Mouse (Mus musculus): ENCODE measurements at regions not wholly inside any gene's neighbourhood (a gene's known extent, or its start where the extent isn't known, plus 50 kb on each side); places are given as distances from the start of the nearest gene placed in this dataset.

- in situ Hi-C loops (cut with MboI), result no loop called here
Measured at GRCm38 (mm10) chr10:117515039-117515438, 114.3 kb upstream of the Cpm start.

GRCm38 (mm10) chr10:117513925-117514546 lies 115.3 kb upstream of the Cpm start:
- in situ Hi-C loops (cut with MboI), result no loop called here

- in situ Hi-C loops (cut with MboI), result no loop called here
Measured at GRCm38 (mm10) chr10:117512424-117513257, 116.7 kb upstream of the Cpm start.

GRCm38 (mm10) chr10:117511483-117512406 lies 117.6 kb upstream of the Cpm start:
- in situ Hi-C loops (cut with MboI), result no loop called here

DNA sequence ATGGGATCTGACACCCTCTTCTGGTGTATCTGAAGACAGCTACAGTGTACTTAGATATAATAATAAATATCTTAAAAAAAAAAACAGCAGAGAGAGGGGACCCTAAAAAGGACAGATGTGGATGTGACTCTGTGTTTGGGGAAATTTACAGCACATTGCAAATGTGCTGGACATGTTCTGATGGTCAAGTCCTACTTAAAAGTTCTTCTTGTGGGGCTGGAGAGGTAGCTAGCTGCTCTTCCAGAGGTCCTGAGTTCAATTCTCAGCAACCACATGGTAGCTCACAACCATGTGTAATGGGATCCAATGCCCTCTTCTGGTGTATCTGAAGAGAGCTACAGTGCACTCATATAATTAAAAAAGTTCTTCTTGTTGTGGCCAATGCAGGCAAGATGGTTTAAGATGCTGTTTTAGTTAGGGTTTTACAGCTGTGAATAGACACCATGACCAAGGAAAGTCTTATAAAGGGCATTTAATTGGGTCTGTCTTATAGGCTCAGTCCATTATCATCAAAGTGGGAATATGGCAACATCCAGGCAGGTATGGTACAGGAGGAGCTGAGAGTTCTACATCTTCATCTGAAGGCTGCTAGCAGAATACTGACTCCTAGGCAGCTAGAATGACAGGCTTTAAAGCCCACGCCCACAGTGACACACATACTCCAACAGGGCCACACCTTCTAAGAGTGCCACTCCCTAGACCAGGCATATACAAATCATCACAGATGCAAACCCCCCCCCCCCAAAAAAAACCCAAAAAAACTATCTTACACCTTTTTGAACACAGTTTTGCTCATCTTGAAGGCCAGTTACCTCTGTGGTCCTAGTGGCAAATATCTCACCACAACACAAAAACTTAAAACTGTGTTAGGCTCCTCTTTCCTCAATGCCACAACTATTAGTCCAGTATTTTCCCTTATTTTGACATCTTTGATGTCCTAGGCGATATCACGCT lies 118.5 kb upstream of the Cpm start:
- in situ Hi-C loops (cut with MboI), result no loop called here

DNA sequence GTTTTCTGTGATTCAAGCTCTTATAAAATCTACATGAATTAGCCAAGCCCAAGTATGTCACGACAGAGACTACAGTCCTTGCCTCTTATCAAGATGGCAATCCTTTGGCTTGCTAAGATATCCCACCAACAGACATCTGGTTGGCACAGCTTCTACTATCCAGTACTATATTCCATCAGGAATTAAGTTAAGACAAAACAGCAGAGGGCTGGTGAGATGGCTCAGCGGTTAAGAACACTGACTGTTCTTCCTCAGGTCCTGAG lies 119.1 kb upstream of the Cpm start:
- in situ Hi-C loops (cut with MboI), result no loop called here

GRCm38 (mm10) chr10:117509431-117510223 lies 119.7 kb upstream of the Cpm start:
- in situ Hi-C loops (cut with MboI), result no loop called here

DNA sequence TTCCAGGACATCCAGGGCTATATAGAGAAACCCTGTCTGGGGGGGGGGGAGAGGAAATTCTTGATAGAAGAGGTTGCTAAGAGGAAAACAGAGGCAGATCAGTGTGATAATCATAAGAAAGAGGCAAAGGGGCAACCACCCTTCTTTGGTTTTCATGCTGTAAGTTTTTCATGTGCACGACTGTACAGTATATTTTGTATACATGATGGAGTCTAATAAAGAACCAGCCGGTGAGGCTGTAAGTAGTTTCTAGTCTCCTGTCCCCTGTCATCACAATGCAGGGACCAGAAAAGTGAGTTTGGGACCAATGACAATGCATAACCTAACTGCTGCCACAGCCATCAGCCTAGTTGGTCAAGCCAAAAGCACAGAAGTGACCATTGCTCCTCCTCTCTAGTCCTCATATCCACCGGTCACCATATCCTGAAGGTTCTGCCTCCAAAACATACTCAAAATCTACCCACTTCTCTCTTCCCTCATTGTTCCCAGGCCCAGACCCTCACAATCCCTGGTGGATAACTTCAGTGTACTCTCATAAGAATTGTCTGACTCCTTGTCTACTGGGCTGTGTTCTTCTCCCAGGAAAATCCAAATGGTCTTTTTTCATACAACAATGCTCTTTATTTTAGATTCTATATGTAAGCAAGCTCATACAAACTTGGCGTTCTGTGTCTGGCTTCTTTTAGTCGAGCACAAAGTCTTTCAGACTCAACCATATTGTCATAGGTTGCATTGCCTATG lies 122.9 kb upstream of the Cpm start:
- in situ Hi-C loops (cut with MboI), result no loop called here

DNA sequence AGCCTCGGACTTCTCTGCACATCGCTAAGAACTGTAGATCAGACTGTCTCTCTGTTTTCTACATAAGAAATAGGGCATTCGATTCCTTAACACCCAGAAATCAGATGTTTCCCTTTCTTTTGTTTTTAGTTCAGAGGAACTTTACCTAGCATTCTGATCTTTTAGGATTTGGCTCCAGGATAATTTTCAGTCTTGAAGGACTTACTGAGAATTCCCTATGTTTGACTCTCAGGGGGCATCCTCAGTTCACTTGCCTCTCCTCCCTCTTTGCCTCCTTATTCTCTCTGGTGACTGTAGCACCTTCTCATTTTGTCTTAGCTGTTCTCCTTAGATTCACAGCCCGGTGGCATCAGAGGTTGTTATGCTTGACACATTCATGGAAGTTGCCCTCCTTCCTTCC lies 123.8 kb upstream of the Cpm start:
- in situ Hi-C loops (cut with MboI), result no loop called here

DNA sequence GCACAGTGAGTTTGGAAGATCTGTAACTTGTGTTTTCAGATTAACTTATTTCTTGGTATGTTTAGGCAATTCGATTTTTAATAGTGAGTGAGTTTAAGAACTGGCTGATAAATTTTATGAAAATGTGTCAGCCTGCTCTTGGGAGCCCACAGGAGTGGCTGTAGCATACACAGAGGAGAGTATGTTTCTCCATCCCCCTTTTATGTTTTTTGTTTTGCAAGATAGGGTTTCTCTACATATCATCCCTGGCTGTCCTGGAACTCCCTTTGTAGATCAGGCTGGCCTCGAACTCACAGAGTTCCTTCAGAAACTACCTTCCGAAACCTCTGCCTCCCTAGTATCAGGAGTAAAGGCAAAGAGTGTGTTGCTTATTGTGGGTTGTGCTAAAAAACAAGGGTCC lies 124.2 kb upstream of the Cpm start:
- in situ Hi-C loops (cut with MboI), result no loop called here

GRCm38 (mm10) chr10:117504267-117504902 lies 124.6 kb upstream of the Cpsf6 start:
- in situ Hi-C loops (cut with MboI), result no loop called here

- in situ Hi-C loops (cut with MboI), result no loop called here
Measured at GRCm38 (mm10) chr10:117503222-117504184, 123.7 kb upstream of the Cpsf6 start.

DNA sequence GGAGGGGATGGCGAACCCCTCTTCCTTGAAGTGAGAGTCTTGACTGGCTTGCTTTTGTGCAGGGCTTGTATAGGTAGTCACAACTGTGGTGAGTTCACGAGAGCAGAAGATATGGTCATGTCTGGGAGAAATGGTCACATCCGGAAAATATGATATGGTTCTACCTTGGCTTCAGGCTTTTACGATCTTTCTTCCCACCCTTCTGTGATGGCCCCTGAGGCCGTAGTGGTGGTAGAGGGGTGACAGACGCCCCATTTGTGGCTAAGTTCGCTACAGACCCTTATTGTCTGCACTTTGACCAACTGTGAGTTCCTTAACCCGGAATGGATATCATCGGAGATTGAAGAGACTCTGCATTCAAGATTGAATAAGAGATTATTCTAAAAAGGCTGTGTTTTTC lies 122.9 kb upstream of the Cpsf6 start:
- in situ Hi-C loops (cut with MboI), result no loop called here

- in situ Hi-C loops (cut with MboI), result no loop called here
Measured at GRCm38 (mm10) chr10:117502135-117502534, 122.3 kb upstream of the Cpsf6 start.

DNA sequence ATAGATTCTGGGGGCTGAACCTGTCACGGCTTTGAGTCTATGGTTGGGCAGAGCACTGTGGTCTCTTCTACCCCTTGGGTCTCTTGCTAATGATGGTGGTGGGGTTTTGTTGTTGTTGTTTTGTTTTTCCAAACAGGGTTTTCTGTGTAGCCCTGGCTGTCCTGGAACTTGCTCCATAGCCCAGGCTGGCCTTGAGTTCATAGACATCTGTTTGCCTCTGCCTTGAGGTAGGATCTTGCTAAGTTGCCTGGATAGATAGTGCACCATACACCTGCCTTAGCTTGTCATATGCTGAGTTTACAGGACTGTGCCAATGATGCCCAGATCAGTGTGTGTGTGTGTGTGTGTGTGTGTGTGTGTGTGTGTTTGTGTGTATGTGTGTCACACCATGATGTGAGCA lies 121.6 kb upstream of the Cpsf6 start:
- in situ Hi-C loops (cut with MboI), result no loop called here

GRCm38 (mm10) chr10:117500457-117501108 lies 120.8 kb upstream of the Cpsf6 start:
- in situ Hi-C loops (cut with MboI), result no loop called here

GRCm38 (mm10) chr10:117499864-117500453 lies 120.1 kb upstream of the Cpsf6 start:
- in situ Hi-C loops (cut with MboI), result no loop called here

All from mature B cell (primary cell).